Mouse (Mus musculus) liver, embryonic 14.5 days (tissue): ENCODE results near the gene Rps29. TPM values are rescaled to one million over a fixed set of nuclear protein-coding genes. Genes with fewer than 3 reads are reported as not detected.
"Not testable (repeated sequence)": the region's sequence is repeated elsewhere in the genome, so short reads cannot be mapped to it uniquely, and the experiment has no call there.

Source experiments
- ATAC-seq: fragments of 200-750 bp; cut with Nextera tagmentation; 2 replicates; pipeline ENCODE4 v1.8.0; 2017; ENCODE audit warnings: moderate number of reproducible peaks, mild to moderate bottlenecking, moderate library complexity; ENCODE audit not compliant: insufficient read depth
- DNase-seq, 3 experiments: peaks; one replicate each; pipeline ENCODE4 v3.0.0-alpha.2; 2012 to 2013; ENCODE audit warnings: low read depth in 3 of 3, low spot score in 3 of 3
- H3K27ac ChIP-seq: fragments of 300-500 bp; sonication (generic); 2 replicates; pipeline ENCODE4 v1.5.1; 2014; ENCODE audit warnings: moderate library complexity, mild to moderate bottlenecking, control low read depth, inconsistent platforms
- H3K27me3 ChIP-seq: fragments of 300-500 bp; sonication (generic); 2 replicates; pipeline ENCODE4 v1.6.1; 2014; ENCODE audit warnings: mild to moderate bottlenecking, low read length, moderate library complexity; ENCODE audit not compliant: control insufficient read depth, insufficient read depth
- H3K36me3 ChIP-seq: fragments of 300-500 bp; sonication (generic); replicated peaks from 2 replicates; pipeline ENCODE4 v1.6.1; 2014; ENCODE audit warnings: low read depth; ENCODE audit not compliant: control insufficient read depth, insufficient read depth
- H3K4me1 ChIP-seq, 2 experiments: fragments of 200-500 bp in 1 of 2; fragments of 300-500 bp in 1 of 2; sonication (generic) in 1 of 2; replicated peaks; 2 replicates each; pipeline ENCODE4 v1.6.1; 2012 to 2014; ENCODE audit warnings: antibody characterized with exemption in 1 of 2, inconsistent platforms in 1 of 2, low read length in 1 of 2; ENCODE audit not compliant: control insufficient read depth in 2 of 2, insufficient read depth in 2 of 2
- H3K4me2 ChIP-seq: fragments of 300-500 bp; sonication (generic); 2 replicates; pipeline ENCODE4 v1.6.1; 2014; ENCODE audit warnings: low read depth, mild to moderate bottlenecking, control low read depth, moderate library complexity
- H3K4me3 ChIP-seq, 2 experiments: fragments of 200-500 bp in 1 of 2; fragments of 300-500 bp in 1 of 2; sonication (generic) in 1 of 2; 2 replicates each; pipeline ENCODE4 v1.5.1; 2012 to 2014; ENCODE audit warnings: low read depth in 2 of 2, low read length in 2 of 2, mild to moderate bottlenecking in 2 of 2, control low read depth in 1 of 2, inconsistent platforms in 1 of 2, moderate library complexity in 1 of 2; ENCODE audit not compliant: insufficient read depth in 1 of 2
- H3K9ac ChIP-seq: fragments of 300-500 bp; sonication (generic); replicated peaks from 2 replicates; pipeline ENCODE4 v1.6.1; 2014; ENCODE audit warnings: mild to moderate bottlenecking, control low read depth, moderate library complexity
- H3K9me3 ChIP-seq: fragments of 300-500 bp; sonication (generic); 2 replicates; pipeline ENCODE4 v1.6.1; 2016; ENCODE audit warnings: low read length, mixed read lengths; ENCODE audit not compliant: control insufficient read depth
- CTCF ChIP-seq: IDR thresholded peaks from 2 replicates; pipeline ENCODE4 v1.5.1; 2016; ENCODE audit warnings: antibody characterized with exemption, low read depth, control low read depth
- EP300 ChIP-seq: IDR thresholded peaks from 2 replicates; pipeline ENCODE4 v1.6.1; 2016; ENCODE audit warnings: antibody characterized with exemption, low read depth
- WGBS: fragments of 180-500 bp; shearing (Covaris S2); extraction: QIAGEN DNeasy Blood & Tissue Kit; methylation state at CpG from one replicate; pipeline ENCODE4 v1.1.7; 2014; ENCODE audit not compliant: insufficient replicate concordance; 5-methylcytosine and 5-hydroxymethylcytosine counted together
- polyA plus RNA-seq, 2 experiments: library from polyadenylated mRNA; depleted of rRNA in 1 of 2; stranded (reverse) in 1 of 2; unstranded in 1 of 2; fragments of >200 nt; fragmentation: Nextera tagmentation in 1 of 2; extraction: Ambion mirVana in 1 of 2; gene quantifications; 2 replicates each; pipeline versions ENCODE4 v1.2.1 to v1.2.3; 2012 to 2014

Gene Rps29
- polyA plus RNA-seq, 2 experiments: 1,541 to 1,778 TPM

DNA sequence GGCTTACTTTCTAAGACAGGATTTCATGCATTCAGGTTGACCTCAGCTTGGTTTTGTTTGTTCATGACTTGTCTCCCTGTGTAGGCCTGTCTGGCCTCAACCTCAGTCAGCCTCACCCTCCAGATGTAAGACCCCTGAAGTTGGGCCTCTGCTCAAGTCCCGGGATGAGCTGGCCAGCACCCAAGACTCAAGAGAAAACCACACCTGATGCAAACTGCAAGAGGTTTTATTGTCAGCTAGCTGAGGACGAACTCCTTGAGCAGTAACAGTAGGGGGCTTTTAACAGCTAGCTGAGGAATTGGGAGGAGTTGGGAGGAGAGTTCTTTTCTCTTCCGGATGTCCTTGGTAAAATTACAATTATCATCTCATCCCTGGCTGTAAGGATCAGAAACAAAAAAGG lies 18.5 kb upstream of the Rps29 start:
- Histone ChIP-seq H3K27ac (no peak overlapping the region), H3K36me3 (peaks cover 36% of the 10 kb centered on the region), H3K4me1 (no peaks in the 10 kb centered on the region), H3K4me2 (no peak overlapping the region), H3K9ac (no peak overlapping the region), H3K4me3 (no peak overlapping the region), H3K9me3 (no peaks in the 10 kb centered on the region), H3K27me3 (no peaks in the 10 kb centered on the region)
- no peak for DNase-seq
- no peak for ATAC-seq
- 77% methylated on average over 3 of the region's 3 CpGs for WGBS
- TF ChIP-seq CTCF (no peak), EP300 (no peak)

- 70% methylated on average over 3 of the region's 3 CpGs for WGBS
- Histone ChIP-seq H3K9me3 (no peaks in the 10 kb centered on the region), H3K4me1 (no peaks in the 10 kb centered on the region; a peak in 1 of 4 replicates), H3K27ac (no peak overlapping the region), H3K9ac (no peak overlapping the region), H3K36me3 (peaks cover 39% of the 10 kb centered on the region), H3K4me3 (no peak overlapping the region), H3K4me2 (no peak overlapping the region), H3K27me3 (no peaks in the 10 kb centered on the region)
- ATAC-seq (no peak), DNase-seq (no peak)
- no peak for TF ChIP-seq CTCF
- no peak for TF ChIP-seq EP300
Measured at GRCm38 (mm10) chr12:69175975-69176374, 17.0 kb upstream of the Rps29 start.

DNA sequence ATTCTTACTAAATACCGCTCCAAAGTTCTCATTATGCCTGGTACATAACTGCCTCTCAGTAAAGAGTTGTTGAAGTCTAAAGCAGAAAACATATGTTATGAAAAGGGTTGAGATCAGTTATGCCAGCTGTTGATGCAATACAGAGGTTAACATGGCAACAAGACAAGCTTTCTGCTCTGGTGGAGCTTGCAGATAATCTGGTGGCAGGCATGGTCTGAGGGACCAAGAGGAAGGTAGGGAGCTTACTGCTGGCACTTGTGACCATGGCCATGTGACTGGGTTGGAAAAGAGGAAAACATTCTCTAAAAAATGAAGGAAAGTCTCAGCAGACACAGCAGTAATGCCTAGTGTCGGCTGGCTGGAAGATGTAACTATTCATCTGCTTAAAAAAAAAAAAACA lies 12.3 kb upstream of the Rps29 start:
- Histone ChIP-seq H3K4me2 (no peak overlapping the region), H3K9me3 (no peaks in the 10 kb centered on the region), H3K4me3 (no peak overlapping the region), H3K36me3 (peaks cover 29% of the 10 kb centered on the region), H3K27me3 (no peaks in the 10 kb centered on the region), H3K9ac (no peak overlapping the region; the same call in 1 of the 2 replicates), H3K27ac (no peak overlapping the region), H3K4me1 (peaks cover 8 to 13% of the 10 kb centered on the region in 2 experiments)
- TF ChIP-seq EP300: no peak
- TF ChIP-seq CTCF: no peak
- no peak for ATAC-seq
- no peak for DNase-seq
- WGBS: 83% methylated on average over 2 of the region's 2 CpGs

DNA sequence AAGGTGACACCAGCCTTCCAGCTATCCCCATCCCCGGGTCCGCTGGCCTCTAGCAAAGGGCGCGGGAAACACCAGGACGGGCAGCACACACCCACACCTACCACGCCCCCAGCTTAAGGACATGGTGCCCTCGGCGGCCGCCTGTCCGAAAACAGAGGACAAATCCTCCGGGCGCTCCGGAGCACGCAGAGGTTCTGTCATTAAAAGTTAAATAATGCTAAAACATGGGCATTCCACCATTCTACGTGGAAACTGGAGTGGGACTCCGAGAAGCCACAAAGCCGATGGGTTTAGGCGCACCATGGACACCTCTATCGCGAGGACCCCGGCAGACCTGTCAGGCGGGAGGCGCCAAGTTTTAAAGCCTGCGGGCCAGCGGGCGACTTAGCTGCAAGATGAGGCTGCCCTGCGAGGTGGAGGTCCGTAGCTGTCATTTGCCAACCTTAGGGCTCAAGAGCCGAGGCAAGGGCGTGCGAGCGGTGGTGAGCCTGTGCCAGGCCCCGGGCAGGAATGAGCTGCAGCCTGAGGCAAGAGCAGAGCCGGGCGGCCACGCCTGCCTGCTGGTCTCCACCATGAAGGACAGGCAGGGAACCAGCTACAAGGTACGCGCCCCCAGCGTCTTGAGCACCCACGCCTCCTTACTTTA lies 9.6 kb upstream of the Rps29 start, which contains the start of gene Lrr1:
Gene Lrr1, plus strand, starts transcription at position 354 of the 646 bp plus-strand sequence.
- peak; percentile 67 to 75 (median 71) for DNase-seq
- under 1% methylated on average over 40 of the region's 40 CpGs for WGBS
- peaks cover 12 to 18% of the 10 kb centered on the region in 2 experiments for H3K4me1 ChIP-seq

GRCm38 (mm10) chr12:69167656-69168460 lies 8.9 kb upstream of the Rps29 start:
- no peaks in the 10 kb centered on the region for H3K27me3 ChIP-seq
- 9% methylated on average over 18 of the region's 18 CpGs for WGBS
- DNase-seq: no peak
- H3K9me3 ChIP-seq: no peaks in the 10 kb centered on the region
- H3K27ac ChIP-seq: no peak overlapping the region; the same call in 1 of the 2 replicates
- TF ChIP-seq EP300: no peak
- no peak for TF ChIP-seq CTCF
- peak overlapping the region; percentile 81 for H3K4me2 ChIP-seq
- H3K4me1 ChIP-seq: peaks cover 12 to 18% of the 10 kb centered on the region in 2 experiments
- no peak; the same call in 1 of the 2 replicates for ATAC-seq
- peak overlapping the region; percentile 77 to 92 for H3K4me3 ChIP-seq
- peak overlapping the region; percentile 84 for H3K9ac ChIP-seq
- peaks cover 6% of the 10 kb centered on the region for H3K36me3 ChIP-seq

More for the DNA sequence above, 9.6 kb upstream of the Rps29 start, which contains the start of gene Lrr1:
- Histone ChIP-seq H3K4me3 (peak within 1 kb of the TSS; percentile 77 to 92), H3K27ac (peak within 1 kb of the TSS; percentile 61), H3K9ac (peak within 1 kb of the TSS; percentile 84), H3K36me3 (peaks cover 12% of the 10 kb centered on the region), H3K9me3 (no peaks in the 10 kb centered on the region), H3K4me2 (peak within 1 kb of the TSS; percentile 81), H3K27me3 (no peaks in the 10 kb centered on the region)
- TF ChIP-seq EP300: peak; percentile 79
- peak; percentile 44 for TF ChIP-seq CTCF
- peak; percentile 92 for ATAC-seq

GRCm38 (mm10) chr12:69166861-69167581 lies 8.0 kb upstream of the Rps29 start:
- not testable (repeated sequence) for H3K27me3 ChIP-seq
- 0 out of 4 replicates have a peak overlapping the region, but pooled peaks of 1 of the 2 experiments have one; percentile 92 for H3K4me3 ChIP-seq
- 74% methylated on average over 8 of the region's 8 CpGs for WGBS

More at GRCm38 (mm10) chr12:69166861-69167581, 8.0 kb upstream of the Rps29 start:
- H3K4me1 ChIP-seq: peaks cover 12 to 18% of the 10 kb centered on the region in 2 experiments
- H3K27ac ChIP-seq, H3K9ac ChIP-seq, H3K4me2 ChIP-seq, H3K9me3 ChIP-seq, ATAC-seq, H3K36me3 ChIP-seq, DNase-seq: not testable (repeated sequence)
